Mouse (Mus musculus) cerebellum, postnatal 36 days (tissue): ENCODE data around the gene Rasgrp1.

ENCODE experiments used
- DNase-seq, 2 experiments: peaks; one replicate each; pipeline ENCODE4 v3.0.0; 2021 to 2022; ENCODE audit warnings: mixed read lengths in 2 of 2

Rasgrp1 gene

DNA sequence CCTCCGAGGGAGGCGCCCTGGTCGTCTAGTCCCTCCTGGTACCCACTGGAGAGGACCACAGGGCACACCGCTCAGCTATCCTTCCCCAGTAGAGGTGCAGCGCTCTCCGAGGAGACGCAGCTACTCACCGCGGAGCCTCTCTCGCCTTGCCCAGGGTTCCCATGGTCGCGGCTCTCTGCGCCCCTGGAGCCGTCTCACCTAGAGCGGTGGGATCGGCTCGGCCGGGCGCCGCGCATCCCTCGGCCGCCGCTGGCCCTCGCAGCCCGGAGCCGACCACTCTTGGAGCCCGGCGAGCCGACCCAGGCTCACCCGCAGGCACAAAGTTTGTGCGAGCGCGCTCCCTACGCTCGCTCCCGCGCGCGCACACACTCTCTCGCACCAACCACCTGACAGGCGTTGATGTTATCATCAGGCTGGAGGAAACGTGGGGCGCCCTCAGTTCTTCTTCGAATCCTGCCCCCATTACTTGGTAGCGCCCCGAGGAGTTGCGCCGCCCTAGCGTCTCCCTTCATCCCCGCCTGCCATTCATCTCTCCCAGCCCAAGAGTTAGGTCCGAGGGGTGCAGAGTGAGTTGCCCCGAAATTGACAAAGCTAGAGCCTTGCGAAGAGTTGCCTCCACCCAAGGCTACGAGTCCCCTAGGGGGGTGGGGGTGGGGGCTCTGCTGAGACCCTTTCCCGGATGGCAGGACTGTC lies at the start of gene Rasgrp1:
Gene Rasgrp1, minus strand, starts transcription at position 455 of the 693 bp plus-strand sequence.
- DNase-seq = peak; percentile 6 to 11

DNA sequence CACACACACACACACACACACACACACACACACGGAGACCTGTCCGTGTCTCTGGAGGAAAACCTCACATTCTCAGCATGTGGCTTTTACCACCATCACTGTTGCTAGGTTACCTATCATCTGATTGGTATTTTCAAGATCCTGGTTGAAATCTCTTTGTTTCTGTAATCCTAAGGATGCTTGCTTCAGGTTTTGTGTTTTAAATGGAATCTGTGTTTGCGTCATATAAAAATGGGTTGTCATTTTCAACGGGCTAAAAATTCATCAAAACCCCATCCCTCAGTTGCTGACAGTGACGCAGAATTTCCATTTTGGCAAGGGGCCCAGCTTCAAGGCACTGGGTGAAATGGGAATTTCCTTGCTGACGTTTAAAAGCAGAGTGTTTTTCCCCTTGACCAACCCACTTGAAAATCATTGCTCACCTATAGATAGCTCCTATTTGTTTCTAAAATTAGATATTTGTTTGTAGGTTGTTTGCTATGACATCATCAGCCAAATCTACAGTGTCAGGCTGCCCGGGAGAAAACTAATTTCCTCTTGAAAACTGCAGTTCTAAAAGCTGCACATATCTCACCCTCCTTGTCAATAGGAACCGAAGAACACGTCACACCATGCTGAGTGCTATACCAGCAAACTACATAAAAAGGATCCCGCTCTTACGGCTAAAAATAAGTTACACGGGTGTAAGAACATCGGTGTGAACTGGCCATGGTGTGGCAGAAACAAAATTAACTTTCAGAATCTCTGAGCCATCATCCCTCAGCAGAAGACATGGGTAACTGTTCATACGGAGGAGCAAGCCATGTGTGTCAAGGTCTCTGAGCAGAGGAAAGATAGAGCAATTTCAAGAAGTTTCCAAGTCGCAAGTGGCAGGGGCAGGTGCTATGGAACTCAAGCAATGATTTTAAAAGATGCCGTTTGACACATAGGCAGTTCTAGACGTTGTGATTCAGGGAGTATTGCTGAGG lies 47.4 kb upstream of the Rasgrp1 start:
- no peak for DNase-seq

DNA sequence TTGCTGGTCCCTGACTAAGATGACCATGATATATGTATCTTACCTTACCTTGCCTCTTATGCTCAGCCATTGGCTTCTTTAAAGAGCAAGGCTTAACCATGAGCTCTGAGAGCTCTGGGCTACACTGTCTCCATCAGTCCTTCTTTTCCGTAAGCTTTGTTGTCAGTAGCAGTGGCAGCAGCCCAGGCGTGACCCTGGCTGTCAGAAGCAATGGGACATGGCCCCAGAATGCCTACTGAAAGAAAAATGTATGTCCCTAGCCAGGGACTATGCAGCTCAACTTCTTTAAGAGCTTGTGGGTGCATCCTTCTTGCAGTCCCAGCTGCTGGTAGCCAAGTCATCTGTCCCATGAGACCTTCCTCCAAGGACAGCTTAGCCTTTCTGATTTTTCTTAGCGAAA lies 46.7 kb upstream of the Rasgrp1 start:
- DNase-seq = no peak

DNA sequence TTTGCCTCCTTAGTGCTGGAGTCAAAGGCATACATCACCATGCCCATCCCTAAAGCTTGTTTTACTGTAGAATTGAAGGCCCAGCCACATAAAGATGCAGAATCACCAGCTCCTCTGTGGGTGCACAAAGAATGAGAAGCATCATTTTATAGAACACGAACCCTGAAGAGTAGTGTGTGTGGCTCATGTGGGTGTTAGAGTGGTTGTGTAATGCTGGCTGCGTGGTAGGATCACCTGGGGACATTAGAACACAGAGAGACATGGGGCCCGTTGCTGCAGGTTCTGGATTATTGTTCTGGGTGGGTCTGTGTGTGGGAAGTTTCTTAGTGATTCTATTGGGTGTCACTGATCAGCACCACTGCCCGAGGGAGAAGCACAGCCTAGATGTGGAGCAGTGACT lies 45.3 kb upstream of the Rasgrp1 start:
- DNase-seq = no peak

DNA sequence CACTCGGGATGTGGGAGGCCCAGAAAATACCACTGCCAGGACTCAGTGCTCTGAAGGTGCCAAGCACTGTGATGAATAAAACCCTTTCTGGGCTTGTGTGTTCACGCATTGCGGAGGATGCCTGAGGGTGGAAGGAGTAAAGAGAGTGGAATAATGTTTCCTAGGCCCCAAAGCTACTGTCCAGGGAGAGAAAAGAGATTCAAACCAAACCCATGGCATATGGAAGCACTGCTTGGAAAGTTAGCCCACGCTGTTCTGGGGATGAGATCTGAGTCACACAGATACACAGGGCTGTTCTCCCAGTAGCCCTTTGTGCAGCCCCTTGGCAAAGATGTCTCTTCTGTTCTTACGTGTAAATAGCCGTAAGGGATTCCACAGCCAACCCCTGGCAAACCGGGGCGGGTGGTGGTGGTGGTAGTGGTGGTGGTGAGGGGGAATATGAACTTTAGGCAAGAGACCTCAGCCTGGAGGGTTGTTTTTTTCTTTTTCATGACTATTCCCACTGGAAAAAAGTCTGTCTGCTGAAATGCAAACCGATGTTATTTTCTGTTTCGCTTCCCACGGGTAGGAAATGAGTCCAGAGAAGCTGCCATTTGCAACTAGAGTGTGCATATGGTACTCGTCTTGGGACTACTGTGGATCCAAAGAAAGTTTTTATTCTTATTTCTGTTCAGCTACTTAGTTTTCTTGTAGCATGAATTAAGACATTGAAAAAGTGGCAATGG lies 44.3 kb upstream of the Rasgrp1 start:
- DNase-seq = no peak

DNA sequence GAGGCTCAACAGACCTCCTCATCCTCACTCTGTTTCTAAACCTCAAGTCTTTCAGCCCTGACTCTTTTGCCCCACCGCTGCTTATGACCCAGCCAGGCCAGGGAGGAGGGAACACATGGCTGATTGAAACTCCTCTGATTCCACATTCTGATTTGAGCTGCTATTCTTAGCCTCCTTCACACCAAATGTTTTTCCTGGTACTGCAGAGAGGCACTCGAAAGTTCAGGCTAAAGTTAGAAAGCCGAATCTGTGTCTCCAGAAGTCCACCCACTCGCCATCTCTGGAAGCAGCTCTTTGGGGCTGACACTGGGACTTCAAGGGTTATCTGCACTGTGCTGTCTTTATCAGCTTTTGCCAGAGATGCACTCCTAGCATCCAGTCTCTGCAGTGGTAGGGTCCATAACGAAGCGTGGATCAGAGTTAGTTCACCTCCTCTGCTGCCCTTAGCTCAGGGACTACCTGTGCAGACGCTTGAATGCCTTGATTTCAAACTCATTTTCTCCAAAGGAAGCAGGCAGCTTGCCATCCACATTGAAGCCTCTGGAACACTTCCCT lies 43.3 kb upstream of the Rasgrp1 start:
- DNase-seq = no peak

DNA sequence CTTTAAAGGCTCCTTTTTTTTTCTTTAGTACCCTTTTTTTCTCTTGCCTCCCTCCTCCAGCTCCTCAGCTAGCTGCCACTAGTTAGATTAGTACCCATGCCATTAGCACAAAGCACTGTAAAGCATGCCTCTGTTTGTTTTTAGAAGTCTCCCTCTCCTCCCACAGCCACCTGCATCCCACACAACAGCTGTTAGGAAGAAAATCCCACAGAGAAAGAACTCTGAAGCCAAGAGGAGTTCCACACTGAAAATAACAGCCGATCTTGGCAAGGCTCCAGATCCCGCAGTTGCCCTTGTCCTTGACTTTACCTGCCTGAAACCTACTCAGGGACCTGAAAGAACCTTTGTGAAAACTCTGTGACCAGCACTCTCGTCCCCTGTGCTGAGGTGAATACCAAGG lies 38.5 kb upstream of the Rasgrp1 start:
- peak; percentile 30 to 37 for DNase-seq

DNA sequence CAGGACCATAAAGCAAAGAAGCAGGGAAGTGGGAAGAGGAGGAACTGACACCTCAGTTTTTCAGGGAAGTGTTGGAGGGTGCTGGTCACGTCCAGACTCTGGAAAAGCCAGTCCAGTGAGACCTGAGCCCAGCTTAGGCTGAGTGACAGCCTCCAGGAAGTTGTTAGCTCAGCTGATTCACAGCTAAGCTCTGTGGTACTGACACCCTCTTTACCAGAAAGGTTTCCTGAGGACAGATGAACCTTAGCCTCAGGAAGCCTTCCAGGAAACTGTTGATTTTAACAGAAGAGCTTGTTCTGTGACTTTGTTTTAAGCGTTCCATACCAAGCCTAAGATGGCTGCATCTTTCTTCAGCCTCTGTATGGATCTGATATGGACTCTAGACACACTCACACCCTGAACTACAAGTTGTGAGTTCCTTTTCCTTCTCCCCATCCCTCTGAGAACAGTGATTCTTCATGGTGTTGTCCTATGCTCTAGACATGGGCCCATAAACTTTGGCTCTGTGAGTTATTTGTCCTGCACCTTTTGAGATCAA lies 31.6 kb upstream of the Rasgrp1 start:
- DNase-seq = no peak

DNA sequence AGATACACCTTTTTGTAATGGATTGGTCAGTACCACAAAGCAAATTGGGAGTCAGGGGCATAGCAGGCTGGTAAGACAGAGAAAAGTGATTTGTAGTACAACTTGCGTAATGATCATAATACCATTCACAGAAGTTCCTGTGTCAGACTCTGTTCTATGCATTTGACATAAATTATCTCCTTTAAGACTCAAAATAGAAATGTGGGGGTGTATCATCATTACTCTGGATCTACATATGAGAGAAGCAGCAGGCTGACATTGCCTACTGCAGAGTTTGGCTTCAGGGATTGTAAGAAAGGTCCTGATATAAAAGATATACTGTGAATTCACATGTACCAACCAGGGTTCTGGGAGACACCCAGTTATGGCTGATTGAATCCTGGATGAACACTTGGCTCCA lies 28.9 kb upstream of the Rasgrp1 start:
- DNase-seq = no peak

DNA sequence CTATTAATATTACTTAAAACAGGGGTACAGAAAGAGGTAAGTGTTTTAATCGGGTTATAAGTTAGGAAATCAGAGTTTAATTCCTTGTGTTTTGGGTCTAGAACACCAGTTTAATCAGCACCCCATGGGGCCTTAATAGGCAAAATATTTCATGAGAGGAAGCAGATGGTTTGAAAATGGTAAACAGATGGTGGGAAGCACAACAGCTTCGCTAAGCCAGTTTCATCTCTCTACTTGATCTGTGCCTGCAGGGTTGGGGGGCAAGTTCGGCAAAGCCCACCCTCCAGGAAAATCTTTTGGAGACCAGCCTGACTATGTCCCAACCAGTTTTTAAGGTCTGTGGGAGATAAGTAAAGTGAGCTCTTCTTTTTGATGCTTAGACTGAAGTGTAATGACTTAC lies 23.7 kb upstream of the Rasgrp1 start:
- DNase-seq = peak in 1 of 2 experiments; percentile 19

DNA sequence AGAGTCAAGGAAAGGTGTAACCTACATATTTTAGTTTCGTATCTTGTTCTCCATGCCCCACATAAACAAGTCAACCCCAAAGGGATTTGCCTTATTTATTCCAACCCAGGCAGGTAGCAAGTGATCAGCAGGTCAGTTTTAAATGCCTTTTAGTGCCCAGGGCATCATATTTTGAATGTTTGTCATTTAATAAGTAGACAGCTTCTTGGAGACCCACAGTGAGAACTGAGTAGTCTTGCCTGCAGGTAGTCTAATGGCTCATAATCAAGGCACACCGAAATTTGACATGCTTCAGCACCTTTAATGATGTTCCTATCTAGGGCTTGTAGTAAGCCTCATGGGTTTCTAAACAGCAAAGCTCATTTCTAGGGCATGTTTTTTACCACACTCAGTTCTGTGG lies 21.3 kb upstream of the Rasgrp1 start:
- DNase-seq = no peak

DNA sequence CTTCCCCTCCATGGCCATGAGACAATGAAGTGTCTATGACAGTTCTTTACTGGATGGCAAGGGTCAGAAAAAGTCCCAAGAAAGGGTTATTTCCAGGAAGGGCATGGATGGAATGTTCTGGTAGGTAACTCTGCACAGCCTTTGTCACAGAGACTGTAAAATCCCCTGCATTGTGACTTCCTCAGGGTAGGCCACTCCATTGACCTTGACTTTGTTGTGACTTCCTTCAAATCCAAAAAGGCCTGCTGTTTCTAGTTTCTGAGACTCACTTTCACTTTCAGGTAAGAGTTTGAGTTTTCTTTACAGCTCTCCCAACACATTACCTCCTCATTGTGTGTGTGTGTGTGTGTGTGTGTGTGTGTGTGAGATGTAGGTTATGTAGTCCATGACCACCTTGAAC lies 15.1 kb upstream of the Rasgrp1 start:
- no peak for DNase-seq

DNA sequence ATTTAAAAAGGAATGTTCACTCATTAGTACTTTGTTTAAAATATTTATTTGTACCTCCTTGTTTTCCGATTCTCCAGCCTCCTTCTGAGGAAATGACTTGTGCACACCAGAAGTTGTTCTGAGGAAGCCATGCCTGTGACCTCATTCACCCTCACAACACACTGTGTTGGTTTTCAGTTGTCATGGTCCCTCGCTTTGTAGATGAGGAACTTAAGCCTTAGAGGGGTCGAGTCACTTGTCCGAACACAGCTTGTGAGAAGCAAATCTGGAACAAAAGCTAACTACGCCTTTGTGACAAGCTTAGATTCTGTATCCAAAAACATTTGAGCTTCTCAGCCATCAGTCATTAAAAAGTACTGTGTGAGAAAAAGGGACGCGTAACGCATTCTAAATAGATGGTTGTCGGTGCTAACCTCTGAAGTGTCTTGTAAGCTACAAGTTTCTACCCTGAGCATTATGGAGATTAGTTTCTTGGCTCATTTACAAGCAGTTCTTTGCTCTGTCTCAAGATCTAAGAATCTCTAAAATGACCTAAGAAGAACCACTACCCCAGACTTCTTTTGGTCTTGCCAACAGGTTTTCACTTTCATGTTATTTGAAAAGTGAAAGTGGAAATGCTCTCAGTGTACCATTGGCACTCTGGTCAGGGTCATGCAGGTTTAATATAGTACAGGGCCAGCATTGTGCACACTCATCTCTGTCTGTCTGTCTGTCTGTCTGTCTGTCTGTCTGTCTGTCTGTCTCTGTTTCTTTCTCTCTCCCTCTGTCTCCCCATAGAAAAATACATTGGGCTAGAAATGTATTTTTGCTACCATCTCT lies 9.7 kb upstream of the Rasgrp1 start:
- DNase-seq = no peak

DNA sequence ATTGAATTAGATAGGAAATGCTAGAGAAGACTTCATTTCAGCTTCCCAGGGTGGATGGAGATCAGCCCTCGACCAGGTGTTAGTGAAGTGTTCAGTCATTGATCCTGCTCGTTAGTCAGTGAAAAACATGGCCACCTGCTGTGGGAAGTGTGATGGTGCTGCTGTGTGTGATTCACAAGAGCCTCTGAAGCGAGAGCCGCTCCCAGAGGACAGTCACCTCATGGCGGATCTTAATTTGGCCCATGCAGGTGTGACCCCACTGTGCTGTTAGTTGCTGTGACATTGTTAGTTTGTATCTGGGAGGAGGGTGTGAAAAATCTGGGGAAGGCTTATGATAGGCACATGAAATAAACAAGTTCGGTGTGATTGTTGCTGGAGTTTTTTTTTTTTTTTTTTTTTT lies 7.3 kb upstream of the Rasgrp1 start:
- no peak for DNase-seq

DNA sequence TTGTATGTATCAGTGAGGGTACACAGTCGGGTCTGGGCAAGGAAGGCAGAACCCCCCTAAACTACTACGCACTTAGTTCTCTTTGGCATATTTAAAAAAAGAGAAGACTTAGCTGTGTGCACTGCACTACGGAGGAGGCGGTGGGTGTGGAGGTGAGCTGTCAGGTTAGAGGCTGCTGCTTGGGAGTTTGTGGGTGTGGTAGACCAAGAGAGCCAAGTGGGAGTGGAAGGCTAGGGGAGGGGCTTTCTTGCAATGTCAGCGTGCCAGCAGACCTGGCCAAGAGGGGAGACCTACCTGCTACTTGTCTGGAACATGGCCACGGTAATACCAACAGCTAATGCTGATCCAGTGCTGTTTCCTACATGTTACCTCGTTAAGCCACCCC lies 431 bp upstream of the Rasgrp1 start:
- no peak for DNase-seq

DNA sequence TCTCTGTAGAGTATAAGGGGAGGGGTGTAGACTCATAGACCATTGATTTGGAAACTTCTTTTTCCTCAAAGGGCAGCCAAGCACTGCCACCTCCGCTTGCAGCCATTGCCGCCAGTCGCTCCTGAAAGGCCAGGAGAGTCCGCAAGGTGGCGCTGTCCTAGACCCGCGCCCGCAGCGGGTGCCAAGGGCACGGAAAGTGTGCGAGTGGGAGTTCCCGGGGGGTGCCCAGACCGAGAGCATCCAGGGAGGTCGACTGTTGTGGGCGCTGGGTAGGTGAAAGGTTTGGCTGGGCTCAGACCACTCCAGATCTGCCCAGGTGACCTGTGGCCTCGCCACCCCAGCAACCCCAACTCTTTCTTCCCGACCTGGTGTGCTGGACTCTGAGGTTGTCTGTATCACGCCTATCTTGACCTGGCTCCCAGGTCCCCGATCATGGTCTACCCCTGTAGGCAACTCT lies 683 bp downstream of the Rasgrp1 start:
- DNase-seq = peak; percentile 52 to 54

DNA sequence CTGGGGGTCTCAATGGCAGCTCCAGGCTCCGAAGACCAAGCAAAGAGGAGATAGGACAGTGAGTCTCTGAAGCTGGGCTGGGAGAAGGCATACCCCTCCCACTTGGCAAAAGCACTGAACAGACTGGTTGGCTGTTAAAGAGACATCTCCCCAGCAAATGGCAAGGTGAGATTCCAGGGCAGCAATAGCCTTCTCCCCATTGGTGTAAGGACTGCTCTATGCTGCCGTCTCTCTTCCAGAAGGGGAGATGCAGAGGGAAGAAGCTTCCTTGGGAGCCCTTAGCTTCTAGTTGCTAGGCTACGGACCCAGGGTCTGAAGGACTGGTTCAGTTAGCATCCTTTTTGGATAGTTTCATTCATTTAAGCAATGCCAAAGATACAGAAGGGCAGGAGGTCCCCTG lies 4.3 kb downstream of the Rasgrp1 start:
- DNase-seq = no peak

DNA sequence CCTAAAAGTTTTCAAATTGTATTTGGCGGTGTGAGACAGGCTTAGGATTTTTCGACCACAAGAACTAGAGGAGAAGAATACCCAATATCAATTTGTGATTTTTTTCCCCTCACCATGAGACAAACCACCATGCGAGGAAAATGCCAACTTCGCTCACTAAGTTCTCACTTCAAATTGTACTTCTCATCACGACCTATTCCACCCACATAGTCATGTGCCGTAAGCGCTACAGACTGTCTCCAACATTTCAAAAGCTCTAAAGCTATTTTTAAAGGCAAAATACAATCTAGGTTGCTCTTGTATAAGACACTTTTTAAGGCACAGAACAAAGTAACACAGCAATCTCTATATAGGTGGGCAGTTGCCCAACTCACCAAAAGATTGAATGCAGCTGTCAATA lies 4.9 kb downstream of the Rasgrp1 start:
- no peak for DNase-seq

DNA sequence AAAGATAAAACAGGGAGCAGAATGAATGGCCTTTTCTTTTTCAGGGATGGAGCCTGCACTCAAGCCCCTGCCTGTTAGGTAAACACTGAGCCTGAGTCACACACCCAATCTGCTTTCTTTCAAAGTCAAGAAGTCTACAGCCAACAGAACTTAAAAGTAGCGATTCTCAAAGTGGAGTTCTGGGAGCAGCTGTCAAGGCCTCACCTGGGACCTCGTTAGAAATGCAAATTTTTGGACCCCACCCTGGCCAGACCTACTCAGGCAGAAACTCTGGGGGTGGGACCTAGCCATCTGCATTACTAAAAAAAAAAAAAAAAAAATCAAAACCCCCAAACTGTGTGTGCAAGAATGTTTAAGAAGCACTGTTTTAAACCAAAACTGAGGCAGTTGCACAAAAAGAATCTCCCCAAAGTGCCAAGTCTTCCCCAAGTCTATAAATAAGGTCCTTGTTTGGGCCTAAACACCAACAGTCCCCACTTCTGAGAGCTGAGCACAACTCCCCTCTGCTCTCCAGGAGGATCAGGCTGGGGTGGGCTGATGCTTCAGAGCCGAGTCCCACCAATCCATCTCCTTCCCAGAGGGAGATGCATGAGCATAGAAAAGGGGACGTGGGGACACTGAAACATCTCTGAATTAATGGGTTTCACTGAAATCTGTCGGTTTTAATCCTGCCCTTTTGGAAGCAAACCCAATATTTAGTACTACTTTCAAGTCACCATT lies 5.7 kb downstream of the Rasgrp1 start:
- DNase-seq = no peak

DNA sequence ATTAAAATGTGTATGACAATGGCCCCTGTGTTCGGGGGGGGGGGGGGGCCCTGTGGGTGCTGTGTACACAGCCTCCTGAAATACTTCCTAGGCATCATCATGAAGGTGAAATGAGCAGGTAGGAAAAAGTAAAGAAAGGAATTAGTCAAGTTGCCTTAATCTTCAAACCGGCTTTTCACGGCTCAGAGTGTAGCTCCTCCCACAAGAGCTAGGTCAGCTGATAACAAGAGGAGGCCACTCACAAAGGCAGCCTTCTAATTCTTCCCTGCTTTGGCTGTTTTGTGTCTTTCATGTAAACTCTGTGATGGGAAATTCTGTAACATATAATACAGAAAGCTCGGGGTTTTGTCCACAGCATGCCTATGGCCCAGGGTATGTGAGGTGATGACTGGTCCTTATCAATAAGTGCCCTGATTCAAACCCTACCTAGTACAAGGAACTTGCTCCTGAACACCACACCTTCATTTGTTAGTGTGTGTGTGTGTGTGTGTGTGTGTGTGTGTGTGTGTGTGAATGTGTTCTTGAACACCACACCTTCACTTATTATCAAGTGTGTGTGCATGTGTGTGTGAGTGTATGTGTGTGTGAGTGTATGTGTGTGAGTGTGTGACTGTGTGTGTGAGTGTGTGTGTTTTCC lies 7.1 kb downstream of the Rasgrp1 start:
- no peak for DNase-seq

DNA sequence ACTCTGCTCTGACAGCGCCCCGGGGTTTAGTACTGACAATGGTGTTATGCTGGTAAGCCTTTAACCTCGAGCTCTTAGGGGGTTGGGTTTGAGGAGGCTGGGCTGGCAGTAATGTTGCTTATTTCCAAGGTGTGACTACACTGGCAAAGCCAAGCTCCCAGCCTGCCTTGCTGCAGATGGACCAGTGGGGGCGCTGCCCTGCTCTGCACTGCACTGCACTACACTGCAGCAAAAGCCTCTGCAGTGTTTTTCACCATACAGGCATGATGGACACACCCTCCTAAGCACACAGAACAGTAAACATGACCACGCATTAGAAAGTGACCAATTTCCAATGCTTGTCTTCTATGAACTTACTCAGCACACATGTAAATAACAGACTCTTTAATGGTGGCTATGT lies 11.2 kb downstream of the Rasgrp1 start:
- no peak for DNase-seq
